Mouse (Mus musculus) G1E-ER4 (cell line): ENCODE measurements around the gene Drd4. TPM values are rescaled to one million over a fixed set of nuclear protein-coding genes. Genes with fewer than 3 reads are reported as not detected.

Experiments used
- GATA1 ChIP-seq: IDR thresholded peaks from one replicate; pipeline ENCODE4 v1.8.0; 2012; ENCODE audit warnings: low read length, inconsistent platforms
- polyA plus RNA-seq: library from polyadenylated mRNA; stranded (reverse); fragments of >175 nt; gene quantifications from 2 replicates; pipeline ENCODE4 v1.2.3, GENCODE M21; 2012

Gene Drd4
- 0.03 TPM in 1 of 2 replicates, not detected in the other for polyA plus RNA-seq

- no peak for TF ChIP-seq GATA1
Measured at GRCm38 (mm10) chr7:141291921-141292582, at the start of gene Drd4. TSS of gene Drd4 (plus strand) at chr7:141292006.

- TF ChIP-seq GATA1 = no peak
Measured at GRCm38 (mm10) chr7:141256159-141256558, 35.6 kb upstream of the Drd4 start.

- TF ChIP-seq GATA1 = no peak
Measured at GRCm38 (mm10) chr7:141261480-141261879, 30.3 kb upstream of the Drd4 start.

GRCm38 (mm10) chr7:141263640-141264039, 28.2 kb upstream of the Drd4 start:
- no peak for TF ChIP-seq GATA1

GRCm38 (mm10) chr7:141264041-141264700, 27.6 kb upstream of the Drd4 start:
- TF ChIP-seq GATA1 = no peak

GRCm38 (mm10) chr7:141264761-141265410, 26.9 kb upstream of the Drd4 start:
- TF ChIP-seq GATA1 = no peak

GRCm38 (mm10) chr7:141265411-141265738, 26.4 kb upstream of the Drd4 start:
- no peak for TF ChIP-seq GATA1

- no peak for TF ChIP-seq GATA1
Measured at GRCm38 (mm10) chr7:141265739-141266561, 25.9 kb upstream of the Drd4 start, which contains the start of gene Irf7. TSS of gene Irf7 (minus strand) at chr7:141266481.

GRCm38 (mm10) chr7:141268466-141269272, 23.1 kb upstream of the Drd4 start:
- TF ChIP-seq GATA1 = no peak

- no peak for TF ChIP-seq GATA1
Measured at GRCm38 (mm10) chr7:141269273-141269545, 22.6 kb upstream of the Drd4 start.

GRCm38 (mm10) chr7:141270631-141271030, 21.2 kb upstream of the Drd4 start:
- no peak for TF ChIP-seq GATA1

GRCm38 (mm10) chr7:141275356-141275755, 16.4 kb upstream of the Drd4 start:
- no peak for TF ChIP-seq GATA1

- TF ChIP-seq GATA1 = no peak
Measured at GRCm38 (mm10) chr7:141276546-141276945, 15.3 kb upstream of the Drd4 start, which contains the start of gene Cdhr5. TSS of gene Cdhr5 (minus strand) at chr7:141276786.

- TF ChIP-seq GATA1 = no peak
Measured at GRCm38 (mm10) chr7:141277701-141278678, 13.8 kb upstream of the Drd4 start.
